Mouse (Mus musculus) myocyte (in vitro differentiated cells): ENCODE results near the gene Atp6v1c2.

Experiments used
- CEBPB ChIP-seq: IDR thresholded peaks from 2 replicates; pipeline ENCODE4 v1.6.1; 2011; ENCODE audit warnings: mild to moderate bottlenecking, moderate library complexity; ENCODE audit not compliant: poor library complexity, insufficient read depth, severe bottlenecking
- MAX ChIP-seq: IDR thresholded peaks from one replicate; pipeline ENCODE4 v1.6.1; 2011; ENCODE audit warnings: low read depth, mild to moderate bottlenecking, control low read depth
- TCF12 ChIP-seq: IDR thresholded peaks from one replicate; pipeline ENCODE4 v1.6.1; 2011; ENCODE audit warnings: mild to moderate bottlenecking, control low read depth; ENCODE audit not compliant: poor library complexity, insufficient read depth, severe bottlenecking
- USF1 ChIP-seq: IDR thresholded peaks from one replicate; pipeline ENCODE4 v1.6.1; 2011; ENCODE audit warnings: low read depth, mild to moderate bottlenecking, control low read depth, moderate library complexity

- TF ChIP-seq TCF12, result no peak
- no peak for TF ChIP-seq USF1
- no peak for TF ChIP-seq CEBPB
- no peak for TF ChIP-seq MAX
These were observed 72.3 kb downstream of the Atp6v1c2 start for GRCm38 (mm10) chr12:17256905-17257304.
